Mouse (Mus musculus): ENCODE measurements around the gene Etnk2.

DNA sequence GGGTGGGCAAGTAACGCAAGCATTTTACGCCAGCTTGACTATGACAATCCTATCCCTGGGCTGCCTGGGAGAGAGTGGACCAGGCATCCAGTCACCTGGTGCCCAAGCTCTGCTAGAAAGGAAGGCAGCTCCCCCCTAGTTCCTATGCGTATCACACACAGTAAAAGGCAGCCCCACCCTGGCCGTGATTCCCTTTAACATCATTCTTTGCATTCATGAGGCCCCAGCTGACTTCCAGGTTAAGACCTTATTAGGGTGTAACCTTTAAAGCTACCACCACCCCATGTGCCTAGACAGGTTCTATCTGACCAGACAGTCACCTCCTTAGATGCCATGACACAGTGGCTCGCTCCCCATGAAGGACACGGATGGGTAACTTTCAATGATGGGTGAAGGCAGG lies 52.1 kb downstream of the Etnk2 start:
- TF ChIP-seq CTCF (conservative IDR thresholded peaks at IDR 0.05; ENCODE audit: low read length) (no peak), NANOG (IDR thresholded peaks at IDR 0.05; ENCODE audit: borderline replicate concordance, low read length) (no peak), POU5F1 (IDR thresholded peaks at IDR 0.05; ENCODE audit: borderline replicate concordance, low read length) (no peak)

Data from E14TG2a.4 (cell line).